Mouse (Mus musculus) adrenal gland (tissue): ENCODE results near the gene Bag3.

ENCODE experiments used
- intact Hi-C: fragments of 180-260 bp; cut with DNase I; formaldehyde crosslinking; loops from one replicate; pipeline ENCODE4 v1.15.1; 2025
- long read RNA-seq, 2 experiments: library from polyadenylated mRNA; unstranded; transcript quantifications; one replicate each; pipeline ENCODE4 v2.0.0; 2020; ENCODE audit warnings: borderline replicate concordance in 1 of 2; ENCODE audit not compliant: insufficient replicate concordance in 1 of 2

Bag3 gene
- long read RNA-seq, experiment 1, transcript Bag3-201 (4 exons, 2,562 nt) = major isoform, 59 of 86 reads
- long read RNA-seq, experiment 1, partial matches to known transcripts = 21 of 86 reads
- long read RNA-seq, experiment 1, other reads (novel, unspliced or antisense) = 6 of 86 reads
- long read RNA-seq, experiment 2, transcript Bag3-201 (4 exons, 2,562 nt) = major isoform, 36 of 67 reads
- long read RNA-seq, experiment 2, partial matches to known transcripts = 23 of 67 reads
- long read RNA-seq, experiment 2, other reads (novel, unspliced or antisense) = 8 of 67 reads

DNA sequence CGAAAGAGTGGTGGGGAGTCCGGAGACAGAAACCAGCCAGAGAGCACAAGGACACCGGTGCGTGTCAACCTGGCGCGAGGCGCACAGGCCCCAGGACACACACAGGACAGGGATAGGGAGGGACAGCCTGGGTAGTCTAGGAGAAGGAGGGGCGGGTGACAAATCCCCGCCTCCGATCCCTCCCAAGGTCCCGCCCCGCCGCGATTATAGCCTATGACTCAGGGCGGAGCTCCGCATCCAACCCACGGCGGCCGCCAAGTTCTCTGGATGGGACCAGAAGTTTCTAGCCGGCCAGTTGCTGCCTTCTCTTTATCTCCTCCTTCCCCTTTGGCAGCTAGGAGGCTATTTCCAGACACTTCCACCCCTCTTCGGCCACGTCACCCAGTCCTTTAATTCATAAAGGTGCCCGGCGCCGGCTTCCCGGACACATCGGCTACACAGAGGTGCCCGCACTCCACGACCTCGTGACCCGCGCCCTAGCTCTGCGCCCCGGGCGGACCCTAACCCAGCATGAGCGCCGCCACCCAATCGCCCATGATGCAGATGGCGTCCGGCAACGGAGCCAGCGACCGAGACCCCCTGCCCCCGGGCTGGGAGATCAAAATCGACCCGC is at the start of gene Bag3:
Bag3 (plus strand) TSS at position 268 of the 613 bp plus-strand sequence.
- intact Hi-C loops = no loop called here

DNA sequence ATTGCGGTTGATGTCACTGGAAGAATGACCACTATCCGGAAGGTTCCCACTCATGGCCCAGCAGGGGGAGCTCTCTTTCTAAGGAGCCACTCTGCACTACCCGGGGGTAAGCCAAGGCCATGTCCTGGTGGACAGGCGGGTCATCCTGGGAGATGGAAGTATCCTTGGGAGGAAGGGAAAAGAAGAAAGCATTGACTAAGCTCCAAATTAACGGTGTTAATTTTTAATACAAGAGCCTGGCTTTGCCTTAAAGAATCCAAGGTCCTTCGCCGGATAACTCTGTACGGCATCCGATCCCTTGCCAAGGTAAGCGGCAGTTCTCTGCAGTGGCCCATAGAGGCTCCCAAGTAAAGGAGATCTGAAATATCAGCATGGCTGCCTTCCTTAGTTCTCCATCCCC is 49.1 kb upstream of the Bag3 start:
- intact Hi-C loops = loop anchor here (1.0 to 5.0 kb wide), 2 partner anchors 88 to 216 kb away; no protein-coding TSS in a partner anchor

DNA sequence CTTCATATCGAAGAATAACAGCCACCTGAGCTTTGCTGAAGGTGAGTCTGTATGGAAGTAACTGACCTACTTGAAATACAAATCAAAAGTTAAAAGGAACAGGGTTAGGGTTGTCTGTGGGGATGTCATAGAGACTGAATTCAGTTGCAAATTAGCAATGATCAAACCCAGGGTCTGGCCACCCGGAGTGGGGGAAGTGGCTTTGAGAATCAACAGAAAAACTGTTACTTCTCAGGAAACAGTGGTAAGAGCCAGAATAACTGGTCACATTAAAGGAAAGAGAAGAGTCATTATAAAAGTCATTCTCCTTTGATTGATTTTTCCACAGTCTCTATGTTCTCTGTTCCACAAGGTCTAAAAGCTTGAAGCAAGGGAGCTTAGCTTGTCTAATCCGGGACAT is 34.4 kb upstream of the Bag3 start:
- intact Hi-C loops = no loop called here

DNA sequence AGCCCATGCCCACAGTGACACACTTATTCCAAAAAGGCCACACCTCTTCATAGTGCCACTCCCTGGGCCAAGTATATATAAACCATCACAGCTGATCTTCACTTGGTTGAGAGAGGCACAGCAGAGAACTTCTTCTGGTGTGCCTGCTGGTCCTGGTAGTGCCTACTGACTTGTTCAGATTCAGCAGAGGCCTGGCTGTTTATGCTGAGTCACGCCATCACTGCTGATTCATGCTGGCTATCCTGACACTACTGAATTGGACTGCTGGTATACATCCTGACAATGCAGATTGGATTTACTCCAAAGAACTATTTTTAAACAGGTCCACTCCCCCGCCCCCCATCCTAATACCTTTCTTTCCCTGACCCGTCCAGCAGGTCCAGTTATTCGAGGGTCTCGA is 28.9 kb upstream of the Bag3 start:
- intact Hi-C loops = no loop called here

DNA sequence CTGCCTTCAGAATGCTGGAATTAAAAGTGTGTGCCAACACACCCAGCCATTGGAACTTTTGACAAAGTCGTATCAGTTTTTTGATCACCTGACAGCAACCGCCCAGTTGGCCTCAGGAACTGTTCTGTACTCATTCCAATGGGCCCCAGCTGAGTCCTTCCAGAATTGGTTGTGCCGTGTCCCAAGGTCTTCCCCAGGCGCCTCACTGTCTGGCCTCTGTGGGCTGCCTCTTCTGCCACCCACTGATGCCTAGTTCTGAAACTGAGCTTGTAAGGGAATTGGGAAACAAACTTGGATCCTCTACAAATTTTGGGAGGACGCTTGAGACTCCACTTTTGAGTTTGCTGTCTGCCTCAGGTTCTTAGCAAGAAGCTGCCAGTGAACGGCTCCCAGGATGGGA is 23.6 kb upstream of the Bag3 start:
- intact Hi-C loops = no loop called here

DNA sequence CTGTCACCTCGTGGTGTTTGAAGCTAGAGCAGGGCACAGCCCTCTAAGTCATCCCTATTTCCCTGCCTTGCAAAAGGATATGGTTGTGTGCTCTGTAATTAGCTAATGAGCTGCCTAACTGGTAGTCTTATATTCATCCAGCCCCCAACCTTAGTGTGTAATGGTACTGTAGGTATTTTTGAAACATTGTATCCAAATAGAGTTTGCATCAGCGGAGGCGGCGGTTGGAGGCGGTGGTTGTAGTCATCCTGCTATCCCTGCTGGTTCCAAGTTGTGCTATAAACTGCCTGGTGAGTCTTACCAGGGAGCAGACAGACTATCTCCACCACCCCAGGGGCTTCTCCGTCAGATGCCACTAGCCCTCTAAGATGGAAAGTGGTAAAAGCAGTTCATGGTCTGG is 19.3 kb upstream of the Bag3 start:
- intact Hi-C loops = no loop called here

DNA sequence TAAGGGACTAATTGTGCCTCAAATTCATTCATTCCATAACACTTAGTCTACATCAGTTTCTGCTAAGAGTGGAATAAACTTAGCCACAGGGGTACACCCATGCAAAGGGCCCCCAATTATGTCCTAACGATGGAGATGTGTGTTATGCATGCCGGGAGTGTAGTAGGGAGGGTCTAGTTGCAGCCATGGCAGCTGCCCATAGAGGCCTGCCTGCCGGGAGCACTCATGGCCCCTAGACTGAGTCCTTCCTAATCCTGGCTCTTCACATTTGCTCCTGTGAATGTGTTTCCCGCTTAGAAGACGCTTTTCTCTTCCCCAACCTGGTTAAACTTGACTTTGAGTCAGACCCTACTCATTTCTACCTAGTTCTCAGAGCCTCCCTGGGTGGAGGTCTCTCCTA is 11.5 kb upstream of the Bag3 start:
- intact Hi-C loops = no loop called here

DNA sequence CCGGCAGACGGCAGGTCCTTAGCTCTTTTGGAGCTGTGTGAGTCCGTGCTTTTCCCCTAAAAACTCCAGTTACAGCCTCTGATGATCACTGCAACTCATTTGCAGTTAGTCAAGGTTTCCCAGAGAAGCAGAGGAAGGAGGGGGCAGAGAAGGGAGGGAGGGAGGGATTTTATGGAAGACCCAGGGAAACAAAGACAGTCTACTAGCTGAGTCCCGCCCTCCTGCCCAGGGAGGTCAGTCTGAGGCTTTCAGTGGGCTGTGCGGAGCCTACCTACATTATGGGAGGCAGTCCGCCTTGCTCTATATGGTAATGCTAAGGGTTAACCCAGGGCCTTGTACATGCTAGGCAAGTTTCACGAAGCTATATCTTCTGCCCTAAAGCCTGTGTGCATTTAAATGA is 9.9 kb upstream of the Bag3 start:
- intact Hi-C loops = no loop called here

DNA sequence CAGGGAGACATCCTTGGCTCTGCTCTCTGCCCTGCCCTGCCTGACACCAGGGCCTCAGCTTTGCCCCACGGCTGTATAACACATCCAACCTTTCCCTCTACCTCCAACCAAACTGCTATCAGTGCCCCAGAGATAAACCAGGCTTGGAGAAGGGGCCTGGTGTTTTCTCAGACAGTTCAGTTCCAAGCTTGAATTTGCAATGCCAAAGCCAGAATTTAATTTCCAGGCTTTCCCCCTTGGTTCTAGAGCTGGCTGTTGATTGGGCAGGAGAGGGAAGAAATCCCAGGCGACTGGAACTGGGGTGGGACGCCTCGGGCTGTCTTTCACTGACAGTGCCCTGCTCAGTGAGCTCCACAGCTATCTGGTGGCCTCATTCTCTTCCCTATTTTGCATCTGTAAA is 9.1 kb upstream of the Bag3 start:
- intact Hi-C loops = no loop called here

DNA sequence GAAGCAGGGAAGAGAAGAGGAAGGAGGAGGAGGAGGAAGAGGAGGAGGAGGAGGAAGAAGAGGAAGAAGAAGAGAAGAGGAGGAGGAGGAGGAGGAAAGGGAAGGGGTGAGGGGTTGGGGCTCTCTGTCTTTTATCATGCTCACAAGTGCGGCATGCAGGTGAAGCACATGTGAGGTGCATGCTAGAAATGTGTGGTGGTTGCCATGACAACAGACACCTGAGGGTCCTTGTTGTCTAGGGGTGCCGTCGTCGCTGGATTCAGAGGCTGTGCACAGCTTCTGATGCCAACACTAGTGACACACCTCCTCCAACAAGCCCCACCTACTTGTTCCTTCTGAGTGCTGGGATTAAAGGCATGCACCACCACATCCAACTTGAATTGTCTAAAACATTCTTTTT is 7.1 kb upstream of the Bag3 start:
- intact Hi-C loops = no loop called here

DNA sequence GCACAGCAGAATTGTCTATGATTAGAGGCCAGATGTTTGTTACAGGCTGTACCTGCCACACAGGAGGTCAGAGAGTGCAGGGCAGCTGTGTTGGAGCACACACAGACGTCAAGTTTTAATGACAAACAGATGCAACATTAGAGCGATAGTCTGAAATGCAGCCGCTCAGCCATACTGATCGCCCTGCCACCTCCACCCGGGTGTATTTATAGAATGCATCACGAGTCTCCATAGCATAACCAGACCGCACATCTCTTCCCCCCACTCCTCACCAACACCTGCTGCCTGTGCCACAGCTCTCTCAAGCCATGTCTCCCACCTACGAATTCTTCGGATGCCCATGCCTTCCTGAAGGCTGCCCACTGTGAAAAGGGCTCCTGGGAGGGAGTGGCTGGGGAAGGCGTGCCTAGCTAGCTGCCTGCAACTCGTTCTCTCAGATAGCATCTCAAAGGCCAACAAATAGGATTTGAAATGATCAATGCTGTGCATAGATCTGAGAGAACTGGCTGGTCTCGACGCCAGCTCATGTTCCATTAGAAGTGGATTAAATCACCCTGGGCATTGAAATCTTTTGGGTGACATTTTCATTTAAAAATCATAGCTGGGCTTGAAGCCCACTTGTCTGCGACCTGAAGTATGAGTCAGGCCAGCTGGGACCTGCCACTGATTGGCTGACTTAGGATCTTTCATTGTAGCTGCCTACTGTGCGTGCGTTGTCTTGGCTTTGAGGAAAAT is 3.9 kb upstream of the Bag3 start:
- intact Hi-C loops = no loop called here

DNA sequence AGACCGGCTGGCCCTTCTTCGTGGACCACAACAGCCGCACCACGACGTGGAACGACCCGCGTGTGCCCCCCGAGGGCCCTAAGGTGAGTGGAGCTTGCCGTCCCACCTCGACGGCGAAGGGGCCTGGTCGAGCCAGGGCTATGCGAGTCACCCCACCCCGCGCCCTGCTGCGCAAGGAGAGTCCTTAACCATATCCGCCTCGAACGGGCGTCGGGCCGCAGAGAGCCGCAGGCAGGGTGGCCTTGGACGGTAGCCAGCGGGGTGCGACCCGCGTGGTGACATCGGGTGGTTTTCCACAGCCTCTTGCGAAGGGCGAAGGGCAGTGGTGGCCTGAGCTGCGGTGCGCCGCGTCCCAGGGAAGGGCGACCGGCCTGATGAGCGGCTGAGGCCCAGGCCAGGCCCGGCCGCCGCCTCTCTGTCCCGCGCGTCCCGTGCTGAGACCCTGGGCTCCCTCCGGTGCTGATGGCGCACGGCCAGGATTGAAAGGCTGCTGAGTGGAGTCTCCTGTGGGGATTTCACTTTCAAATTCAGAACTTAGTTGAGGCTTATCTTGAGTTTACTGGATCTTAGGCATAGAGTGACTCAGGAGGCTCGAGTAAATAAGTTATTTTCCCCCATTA is 656 bp downstream of the Bag3 start:
- intact Hi-C loops = no loop called here

DNA sequence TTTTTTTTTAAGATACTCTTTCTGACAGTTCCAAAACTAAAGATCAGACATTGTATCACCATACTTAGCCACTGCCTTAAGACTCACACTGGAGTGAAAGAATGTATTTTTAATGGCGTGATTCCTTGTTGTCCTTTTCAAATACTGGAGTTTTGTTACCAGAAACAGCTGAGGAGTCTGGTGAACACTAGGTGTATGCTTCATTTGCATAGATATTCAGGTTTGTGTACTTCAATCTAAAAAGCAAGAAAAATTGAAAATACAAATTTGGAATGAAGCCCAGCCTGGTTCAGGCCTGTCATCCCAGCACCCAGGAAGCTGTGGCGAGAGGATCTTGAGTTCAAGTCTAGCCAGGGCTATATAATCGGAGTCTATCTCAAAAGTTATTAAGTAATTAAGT is 1.2 kb downstream of the Bag3 start:
- intact Hi-C loops = no loop called here

DNA sequence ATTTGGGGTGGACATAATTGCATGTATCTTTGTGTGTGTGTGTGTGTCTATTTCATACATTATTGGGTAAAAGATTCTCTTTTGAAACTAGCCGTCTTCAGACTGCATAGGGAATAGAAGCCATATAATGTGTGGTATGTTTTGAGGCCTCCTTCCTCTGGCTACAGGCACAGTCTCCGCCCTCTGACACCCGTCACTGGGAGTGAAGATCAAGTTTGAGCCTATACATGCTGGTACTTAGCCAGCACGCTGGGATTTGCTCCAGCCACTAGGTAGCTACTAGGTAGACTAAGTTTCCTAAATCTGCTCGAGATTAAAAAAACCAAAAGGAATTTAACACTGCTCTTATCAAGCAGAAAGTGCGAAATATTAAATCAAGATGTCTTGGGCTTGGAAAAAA is 3.2 kb downstream of the Bag3 start:
- intact Hi-C loops = no loop called here

DNA sequence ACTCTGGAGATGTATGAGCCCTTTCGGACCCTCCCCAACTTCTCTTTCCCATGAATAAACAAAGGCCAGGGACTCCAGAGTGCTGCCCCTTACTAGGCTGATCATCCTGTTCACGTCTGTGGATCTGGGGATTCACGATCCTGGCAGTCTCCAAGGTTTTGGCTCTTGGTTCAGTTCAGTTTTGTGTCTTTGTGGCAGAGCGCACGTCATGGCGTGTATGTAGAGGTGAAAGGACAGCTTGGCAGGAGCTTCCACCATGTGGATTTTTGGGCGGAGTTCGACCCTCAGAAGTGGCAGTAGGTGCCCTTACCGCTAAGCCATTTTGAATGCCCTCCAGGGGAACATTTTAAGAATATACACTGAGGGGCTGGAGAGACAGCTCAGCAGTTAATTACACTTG is 5.2 kb downstream of the Bag3 start:
- intact Hi-C loops = no loop called here

DNA sequence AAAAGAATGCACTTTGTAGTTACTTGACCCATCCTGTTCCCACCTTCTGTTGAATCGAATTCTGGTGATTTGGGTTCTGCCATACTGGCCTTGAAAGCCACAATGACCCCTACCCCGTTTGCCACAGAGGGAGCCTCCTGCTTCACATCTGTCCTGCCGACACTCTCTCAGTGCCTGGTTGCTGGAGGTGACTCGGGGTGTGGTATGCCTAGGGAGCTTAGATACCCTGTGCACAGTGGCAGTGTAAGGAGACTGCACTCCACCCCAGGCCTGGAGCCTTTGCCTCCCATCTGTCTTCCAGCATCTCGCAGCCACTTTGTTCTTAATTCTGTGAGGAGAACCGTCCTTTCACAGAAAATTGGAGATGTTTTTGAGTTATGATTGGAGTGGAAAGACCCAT is 5.7 kb downstream of the Bag3 start:
- intact Hi-C loops = no loop called here

DNA sequence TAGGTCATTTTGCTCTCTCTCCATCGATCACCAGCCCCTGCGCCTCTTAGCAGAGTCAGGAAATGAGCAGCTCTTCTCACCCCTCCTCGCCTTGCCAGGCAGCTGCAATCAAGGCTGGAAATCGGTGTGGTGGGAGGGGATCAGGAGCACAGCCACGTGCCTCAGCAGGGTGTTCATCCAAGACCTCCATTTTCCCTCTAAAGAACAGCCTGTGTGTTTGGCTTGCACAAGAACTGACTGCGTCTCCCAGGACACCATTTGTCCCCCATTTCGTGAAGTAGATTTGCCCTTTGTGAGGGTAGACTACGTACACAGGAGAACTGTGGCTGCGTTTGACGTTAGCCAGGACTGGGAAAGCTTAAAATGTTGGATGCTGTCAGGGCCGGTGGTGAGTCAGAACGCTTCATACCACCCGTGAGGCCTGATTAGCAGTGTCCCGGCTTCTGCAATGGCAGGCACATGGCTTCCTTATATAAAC is 6.2 kb downstream of the Bag3 start:
- intact Hi-C loops = no loop called here

DNA sequence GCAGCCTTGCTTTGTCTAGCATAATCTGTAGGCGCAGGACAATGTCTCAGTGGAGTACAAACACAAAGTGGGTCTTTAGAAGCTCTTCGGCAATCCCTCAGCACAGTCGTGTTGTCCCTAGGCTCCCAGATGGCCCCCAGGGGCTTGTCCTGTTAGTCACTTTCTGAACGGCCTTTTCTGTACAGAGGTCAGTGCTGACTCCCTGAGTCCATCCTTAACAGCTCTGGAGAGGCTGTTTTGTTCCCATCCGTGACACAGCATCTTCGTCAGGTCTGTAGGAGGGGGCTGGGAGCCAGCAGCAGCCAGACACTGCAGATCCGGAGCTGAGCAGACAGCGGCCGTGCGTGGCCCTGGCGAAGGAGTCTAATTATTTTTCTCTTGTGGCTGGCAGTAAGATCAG is 7.6 kb downstream of the Bag3 start:
- intact Hi-C loops = no loop called here

DNA sequence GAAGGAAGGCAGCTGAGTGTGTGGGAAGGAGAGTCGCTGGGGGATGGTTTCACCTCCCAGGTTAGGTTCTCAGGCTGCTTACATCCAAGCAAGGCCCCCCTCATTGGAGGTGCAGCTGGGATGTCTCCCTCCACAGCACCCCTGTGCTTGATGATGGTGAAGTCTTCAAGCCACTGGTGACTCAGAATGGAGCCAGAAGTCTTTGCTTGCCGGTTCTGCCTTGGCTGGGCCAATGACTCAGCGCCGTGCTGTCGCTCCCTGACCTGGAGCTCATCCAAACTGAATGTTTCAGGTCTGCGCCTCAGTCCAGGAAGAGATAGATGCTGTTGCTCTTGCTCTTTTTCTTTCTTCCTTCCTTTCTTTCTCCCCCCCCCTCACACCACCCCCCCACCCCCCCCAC is 8.5 kb downstream of the Bag3 start:
- intact Hi-C loops = no loop called here

DNA sequence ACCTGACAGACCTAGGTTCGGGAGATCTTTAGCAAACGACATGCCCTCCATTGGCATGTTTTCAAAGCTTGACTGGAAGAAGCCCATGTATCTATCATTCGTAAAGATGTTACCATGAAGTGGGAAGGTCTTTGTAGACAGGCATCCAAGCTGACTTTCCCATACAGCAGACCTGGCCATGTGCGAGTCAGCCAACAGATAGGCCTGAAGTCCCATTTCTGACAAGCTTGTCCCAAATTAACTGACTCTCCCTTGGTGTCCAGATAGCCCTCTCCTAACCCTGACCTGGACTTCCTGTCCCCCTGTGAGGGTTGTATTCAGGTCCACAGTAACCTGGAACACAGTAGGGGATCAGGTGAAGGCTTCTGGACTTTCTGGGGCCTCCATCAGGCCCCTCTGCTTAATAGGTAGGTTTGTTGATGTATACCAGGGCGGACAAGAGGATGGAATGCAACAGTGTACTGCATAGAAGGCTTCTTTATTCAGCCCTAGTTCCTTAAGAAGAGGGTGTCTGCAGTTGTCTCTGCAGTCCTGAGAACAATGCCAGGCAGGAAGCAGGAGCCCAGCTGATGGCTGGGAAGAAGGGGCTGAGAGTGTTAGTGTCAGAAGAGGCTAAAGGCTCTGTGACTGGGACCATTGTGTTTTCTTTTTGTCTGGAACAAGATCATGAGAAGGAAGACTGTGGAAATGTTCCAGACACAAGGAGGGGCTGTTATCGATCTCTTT is 9.2 kb downstream of the Bag3 start:
- intact Hi-C loops = no loop called here

DNA sequence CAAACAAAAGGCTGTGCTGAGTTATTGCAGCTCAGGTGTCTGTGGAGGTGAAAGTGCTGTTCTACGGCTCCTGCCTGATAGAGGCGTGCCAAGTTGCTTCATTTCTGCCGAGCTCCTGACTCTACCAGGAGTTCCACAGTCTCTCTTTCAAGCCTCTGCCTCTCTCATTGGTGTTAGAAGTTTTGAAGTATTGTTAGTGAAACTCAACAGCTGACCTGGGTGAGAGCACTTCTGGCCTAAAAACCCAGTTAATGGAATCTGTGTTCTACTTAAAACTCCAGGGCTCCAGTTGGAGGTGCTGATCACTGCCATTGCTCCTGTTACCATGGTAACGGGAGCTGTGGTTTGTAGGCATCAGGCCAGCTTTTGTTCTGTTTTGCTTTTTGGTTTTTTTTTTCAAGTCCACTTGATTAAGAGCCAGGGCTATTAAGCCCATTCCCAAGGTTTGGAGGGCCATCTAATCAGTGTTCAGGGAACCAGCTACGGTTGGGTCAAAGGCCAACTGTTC is 11.6 kb downstream of the Bag3 start:
- intact Hi-C loops = no loop called here
